Mouse (Mus musculus) brain, embryonic 14.5 days (tissue): ENCODE results near the gene Me3.

Experiments used
- CTCF ChIP-seq: fragments of 200-500 bp; IDR thresholded peaks from 2 replicates; pipeline ENCODE4 v1.5.1; 2012; ENCODE audit warnings: inconsistent platforms, mild to moderate bottlenecking, moderate library complexity, borderline replicate concordance; ENCODE audit not compliant: insufficient read depth, insufficient read length; ENCODE audit errors: extremely low read depth
- POLR2A ChIP-seq: fragments of 200-500 bp; IDR thresholded peaks from 2 replicates; pipeline ENCODE4 v1.6.1; 2012; ENCODE audit warnings: mild to moderate bottlenecking, inconsistent platforms, borderline replicate concordance; ENCODE audit not compliant: poor library complexity, insufficient read depth, insufficient read length, severe bottlenecking; ENCODE audit errors: extremely low read depth

GRCm38 (mm10) chr7:89884551-89884950, 252.4 kb downstream of the Me3 start:
- TF ChIP-seq POLR2A (no peak), CTCF (no peak)
